Mouse (Mus musculus) T-helper 1 cell (primary cell): ENCODE measurements at regions not wholly inside any gene's neighbourhood (a gene's known extent, or its start where the extent isn't known, plus 50 kb on each side); places are given as distances from the start of the nearest gene placed in this dataset.
"Not testable (repeated sequence)": the region's sequence is repeated elsewhere in the genome, so short reads cannot be mapped to it uniquely, and the experiment has no call there.

ENCODE experiments used
- in situ Hi-C: fragments of 300-600 bp; cut with MboI, MseI; formaldehyde crosslinking; loops from one replicate; pipeline ENCODE4 v1.15.1; 2025; ENCODE audit warnings: high pct_unique_total_duplicates

- in situ Hi-C loops, result not testable (repeated sequence)
These were observed 77.7 kb upstream of the Olfr161 start for GRCm38 (mm10) chr16:3513107-3513506.

DNA sequence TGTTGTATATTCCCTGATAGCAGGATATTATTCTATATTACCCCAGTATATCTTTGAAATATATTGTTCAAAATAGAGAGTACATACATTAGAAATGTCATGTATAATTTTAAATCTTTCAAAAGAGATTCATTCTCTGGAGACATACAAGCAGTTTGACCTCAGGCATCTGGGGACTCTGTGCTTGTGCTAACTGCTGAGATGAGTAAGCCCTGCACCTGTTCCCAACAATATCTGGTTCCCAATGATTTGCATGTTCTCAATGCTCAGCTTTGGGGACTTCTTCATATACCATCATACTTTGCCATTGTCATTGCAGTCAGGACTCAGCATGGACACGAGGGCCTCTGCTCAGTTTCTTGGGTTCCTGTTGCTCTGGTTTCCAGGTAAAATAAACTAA is 60.3 kb upstream of the Olfr161 start:
- in situ Hi-C loops, result loop anchor here (5.0 kb wide), 1 partner anchor 473 kb away; no protein-coding TSS in a partner anchor

- in situ Hi-C loops, result loop anchor here (5.0 kb wide), 1 partner anchor 475 kb away; no protein-coding TSS in a partner anchor
These were observed 58.8 kb upstream of the Olfr161 start for GRCm38 (mm10) chr16:3532019-3532418.

DNA sequence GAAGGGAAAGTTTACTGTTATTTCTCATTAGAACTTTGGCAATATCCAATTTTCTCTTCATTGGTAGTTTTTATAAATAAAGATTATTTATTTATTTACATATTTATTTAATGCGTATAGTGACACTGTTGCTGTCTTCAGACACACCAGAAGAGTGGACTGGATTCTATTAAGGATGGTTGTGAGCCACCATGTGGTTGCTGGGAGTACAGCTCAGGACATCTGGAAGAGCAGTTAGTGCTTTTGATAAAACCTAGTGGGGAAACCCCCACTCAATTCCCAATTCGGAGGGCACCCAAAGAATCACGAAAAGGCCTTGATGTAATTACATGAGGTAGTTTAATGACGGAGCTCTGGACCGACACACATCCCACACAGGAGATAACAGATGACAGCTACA is 58.3 kb upstream of the Olfr161 start:
- in situ Hi-C loops, result loop anchor here (5.0 kb wide), 1 partner anchor 475 kb away; no protein-coding TSS in a partner anchor
